ENCODE assay signal across 10 mouse cellular contexts in genomic region chr6:84736942-84737341, GRCm38 (mm10).
DNase-seq lines count a peak whose midpoint lies in the region; ATAC-seq and TF ChIP-seq lines count a peak whose summit lies in the region.
"Had no signal": no experiment of that assay in that cellular context is flagged by ENCODE, and none has a peak within 500 bp of the region (broad histone marks: within the 10 kb centered on the region; RNA-seq: fewer than 3 reads in every experiment).

No protein-coding gene starts in this region.

- no peak overlapping the region for H3K4me2 ChIP-seq in kidney, embryonic 14.5 days (replicated peaks; ENCODE audit: low read depth, low read length)
- H3K4me2 ChIP-seq in forebrain, embryonic 11.5 days (ENCODE audit: low read depth, low read length, severe bottlenecking), result no peak overlapping the region
- H3K4me2 ChIP-seq: embryonic facial prominence, embryonic 15.5 days; limb, embryonic 13.5 days had no signal

- H3K9me3 ChIP-seq in kidney, embryonic 14.5 days (ENCODE audit: control insufficient read depth, low read length), result no peaks in the 10 kb centered on the region
- no peaks in the 10 kb centered on the region for H3K9me3 ChIP-seq in MEL (replicated peaks; ENCODE audit: insufficient read depth, low read length)
- no peaks in the 10 kb centered on the region for H3K9me3 ChIP-seq in forebrain, embryonic 11.5 days (ENCODE audit: control insufficient read depth, low read length)
- H3K9me3 ChIP-seq: embryonic facial prominence, embryonic 15.5 days; limb, embryonic 13.5 days had no signal

- TF ChIP-seq CTCF in MEL (IDR thresholded peaks at IDR 0.05 in 2 of 3, conservative IDR thresholded peaks at IDR 0.05 in 1 of 3; ENCODE audit: control insufficient read depth in 1 of 3, insufficient read depth in 1 of 3, low read depth in 2 of 3, low read length in 3 of 3, poor library complexity in 1 of 3, severe bottlenecking in 1 of 3), result peak; percentile 69 to 87 (median 83)
- peak; percentile 61; the same call in 1 of the 2 replicates for TF ChIP-seq CTCF in brain, embryonic 14.5 days (IDR thresholded peaks at IDR 0.05; ENCODE audit: borderline replicate concordance, extremely low read depth, insufficient read depth, insufficient read length)

- 54% methylated on average over 3 of the region's 3 CpGs for WGBS in kidney, embryonic 14.5 days
- 66% methylated on average over 3 of the region's 3 CpGs for WGBS in forebrain, embryonic 11.5 days

- H3K27me3 ChIP-seq in kidney, embryonic 14.5 days (ENCODE audit: control insufficient read depth, insufficient read depth, low read length), result no peaks in the 10 kb centered on the region
- H3K27me3 ChIP-seq in MEL (ENCODE audit: control insufficient read depth in 1 of 2, insufficient read depth in 2 of 2, low read length in 2 of 2), result no peaks in the 10 kb centered on the region
- H3K27me3 ChIP-seq in forebrain, embryonic 11.5 days (ENCODE audit: control insufficient read depth, insufficient read depth, low read length), result no peaks in the 10 kb centered on the region
- H3K27me3 ChIP-seq: embryonic facial prominence, embryonic 15.5 days; limb, embryonic 13.5 days had no signal

- ATAC-seq in kidney, embryonic 14.5 days (ENCODE audit: low FRiP score, low TSS enrichment), result no peak
- ATAC-seq in granulocyte monocyte progenitor cell, adult 5-6 weeks (replicated peaks; ENCODE audit: poor library complexity, severe bottlenecking), result peak; percentile 85
- no peak for ATAC-seq in forebrain, embryonic 11.5 days (replicated peaks; ENCODE audit: low FRiP score)

- H3K4me3 ChIP-seq in kidney, embryonic 14.5 days (ENCODE audit: low read length), result no peak overlapping the region
- no peak overlapping the region for H3K4me3 ChIP-seq in MEL (ENCODE audit: control insufficient read depth in 1 of 2, insufficient read depth in 1 of 2, low read depth in 2 of 2, low read length in 2 of 2)
- H3K4me3 ChIP-seq in forebrain, embryonic 11.5 days (ENCODE audit: low read depth, low read length), result no peak overlapping the region
- H3K4me3 ChIP-seq: embryonic facial prominence, embryonic 15.5 days; limb, embryonic 13.5 days had no signal

- H3K4me1 ChIP-seq in kidney, embryonic 14.5 days (ENCODE audit: control insufficient read depth, insufficient read depth, low read length), result no peaks in the 10 kb centered on the region
- peaks cover 6 to 8% of the 10 kb centered on the region in 2 experiments; a peak in 3 of 4 replicates for H3K4me1 ChIP-seq in MEL (ENCODE audit: control insufficient read depth in 1 of 2, insufficient read depth in 2 of 2, low read length in 2 of 2)
- H3K4me1 ChIP-seq in forebrain, embryonic 11.5 days (replicated peaks; ENCODE audit: control insufficient read depth, insufficient read depth, low read length), result no peaks in the 10 kb centered on the region
- H3K4me1 ChIP-seq: embryonic facial prominence, embryonic 15.5 days; limb, embryonic 13.5 days had no signal

- intact Hi-C loops in left cerebral cortex, postnatal 14 days (cut with DNase I), result no loop called here

- TF ChIP-seq RAD21 in MEL (IDR thresholded peaks at IDR 0.05; ENCODE audit: low read depth, low read length), result peak; percentile 65

- DNase-seq in kidney, adult 11 months, result peak; percentile 13
- peak; percentile 78 for DNase-seq in MEL (ENCODE audit: low read depth, low spot score)
- no peak for DNase-seq in brain, embryonic 14.5 days (ENCODE audit: low read depth)
- peak; percentile 16 to 46 for DNase-seq in left cerebral cortex, postnatal 14 days (ENCODE audit: low spot score in 2 of 2)
- peak; percentile 40 for DNase-seq in right cerebral cortex, postnatal 4 days
- DNase-seq in forebrain, embryonic 11.5 days (ENCODE audit: low spot score), result no peak

- no peak for TF ChIP-seq POLR2A in MEL (IDR thresholded peaks at IDR 0.05; ENCODE audit: control insufficient read depth in 1 of 2, insufficient read depth in 1 of 2, low read depth in 1 of 2, low read length in 2 of 2, poor library complexity in 1 of 2)
- no peak for TF ChIP-seq POLR2A in brain, embryonic 14.5 days (IDR thresholded peaks at IDR 0.05; ENCODE audit: borderline replicate concordance, extremely low read depth, insufficient read depth, insufficient read length, poor library complexity, severe bottlenecking)

- H3K79me2 ChIP-seq in MEL (ENCODE audit: control insufficient read depth, insufficient read depth, low read length, poor library complexity), result no peaks in the 10 kb centered on the region

- H3K9ac ChIP-seq in kidney, embryonic 14.5 days (ENCODE audit: low read depth, low read length), result no peak overlapping the region
- no peak overlapping the region for H3K9ac ChIP-seq in MEL (ENCODE audit: control insufficient read depth, low read depth, low read length, poor library complexity, severe bottlenecking)
- no peak overlapping the region for H3K9ac ChIP-seq in forebrain, embryonic 11.5 days (ENCODE audit: low read length)
- H3K9ac ChIP-seq: embryonic facial prominence, embryonic 15.5 days; limb, embryonic 13.5 days had no signal

- TF ChIP-seq EP300 in MEL (IDR thresholded peaks at IDR 0.05; ENCODE audit: low read depth in 1 of 2, low read length in 2 of 2), result no peak

- no peaks in the 10 kb centered on the region for H3K36me3 ChIP-seq in kidney, embryonic 14.5 days (ENCODE audit: control insufficient read depth, insufficient read depth, low read length)
- H3K36me3 ChIP-seq in MEL (ENCODE audit: control insufficient read depth in 1 of 2, insufficient read depth in 2 of 2, low read length in 2 of 2), result peaks cover 0 to 5% of the 10 kb centered on the region in 2 experiments; a peak in 2 of 4 replicates
- H3K36me3 ChIP-seq in forebrain, embryonic 11.5 days (ENCODE audit: control insufficient read depth, insufficient read depth, low read length), result no peaks in the 10 kb centered on the region
- H3K36me3 ChIP-seq: embryonic facial prominence, embryonic 15.5 days; limb, embryonic 13.5 days had no signal

- H3K27ac ChIP-seq in kidney, embryonic 14.5 days (ENCODE audit: low read depth, low read length), result no peak overlapping the region
- H3K27ac ChIP-seq in MEL (ENCODE audit: control insufficient read depth, low read depth, low read length), result no peak overlapping the region
- H3K27ac ChIP-seq in forebrain, embryonic 11.5 days (ENCODE audit: low read depth, low read length), result no peak overlapping the region
- H3K27ac ChIP-seq: embryonic facial prominence, embryonic 15.5 days; limb, embryonic 13.5 days had no signal

TF ChIP-seq in MEL, 35 proteins besides CTCF, POLR2A, EP300 and RAD21:
- no peak for TF ChIP-seq SIN3A (IDR thresholded peaks at IDR 0.05; ENCODE audit: low read length)
- peak; percentile 93 for TF ChIP-seq SMC3 (IDR thresholded peaks at IDR 0.05; ENCODE audit: low read depth, low read length)
- TF ChIP-seq ZC3H11A (IDR thresholded peaks at IDR 0.05; ENCODE audit: low read depth, low read length), result peak; percentile 55
- 0 out of 2 replicates have a peak, but pooled peaks have one; percentile 17 for TF ChIP-seq ZNF384 (IDR thresholded peaks at IDR 0.05; ENCODE audit: low read depth, low read length)

Comparison
In these comparisons a context has a peak if more than half of its experiments do, and no peak if none do; other contexts are left out.
1. DNase-seq: peak in kidney, adult 11 months (single experiment), MEL (single experiment), left cerebral cortex, postnatal 14 days (2 of 2) and right cerebral cortex, postnatal 4 days (single experiment); none in brain, embryonic 14.5 days (single experiment) and forebrain, embryonic 11.5 days (single experiment).